Mouse (Mus musculus): ENCODE results near the gene Ift74. TPM values are rescaled to one million over a fixed set of nuclear protein-coding genes. Genes with fewer than 3 reads are reported as not detected.
"Not testable (repeated sequence)": the region's sequence is repeated elsewhere in the genome, so short reads cannot be mapped to it uniquely, and the experiment has no call there.

The Ift74 gene
- polyA plus RNA-seq, 1 experiment from 2014 or later: 26.2 TPM

DNA sequence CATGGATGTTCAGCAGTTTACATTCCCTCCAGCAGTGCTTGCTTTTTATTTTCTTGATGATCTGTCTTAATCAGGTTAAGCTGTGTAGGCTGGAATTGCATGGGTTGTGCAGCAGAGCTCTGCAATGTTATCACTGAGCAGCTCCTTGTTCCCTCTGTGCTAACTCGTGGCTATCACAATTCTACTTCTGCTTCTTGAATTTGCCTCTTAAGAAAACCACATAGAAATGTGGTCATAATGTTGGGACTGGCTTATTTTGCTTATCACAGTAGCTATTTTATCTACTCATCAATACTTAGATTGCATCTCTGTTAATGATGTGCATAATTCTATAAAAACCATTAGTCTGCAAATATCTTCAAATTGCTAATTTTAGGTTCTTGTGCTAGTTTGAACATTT lies 67.7 kb downstream of the Ift74 start:
- no peak overlapping the region for H3K4me2 ChIP-seq (ENCODE audit: low read length)
- no peaks in the 10 kb centered on the region for H3K4me1 ChIP-seq (replicated peaks; ENCODE audit: control insufficient read depth, insufficient read depth, low read length)
- no peak overlapping the region for H3K4me3 ChIP-seq (replicated peaks; ENCODE audit: low read length)
- H3K27ac ChIP-seq (ENCODE audit: low read length): no peak overlapping the region
- H3K27me3 ChIP-seq (replicated peaks; ENCODE audit: control insufficient read depth, insufficient read depth, low read length): no peaks in the 10 kb centered on the region
- peaks cover 7% of the 10 kb centered on the region; the same call in 1 of the 2 replicates for H3K36me3 ChIP-seq (ENCODE audit: control insufficient read depth, insufficient read depth)
- no peak overlapping the region for H3K9ac ChIP-seq (replicated peaks; ENCODE audit: low read depth, low read length)
- no peak for ATAC-seq
- H3K9me3 ChIP-seq (ENCODE audit: control insufficient read depth, low read length): no peaks in the 10 kb centered on the region
- WGBS: 58% methylated on average over 1 of the region's 1 CpGs

DNA sequence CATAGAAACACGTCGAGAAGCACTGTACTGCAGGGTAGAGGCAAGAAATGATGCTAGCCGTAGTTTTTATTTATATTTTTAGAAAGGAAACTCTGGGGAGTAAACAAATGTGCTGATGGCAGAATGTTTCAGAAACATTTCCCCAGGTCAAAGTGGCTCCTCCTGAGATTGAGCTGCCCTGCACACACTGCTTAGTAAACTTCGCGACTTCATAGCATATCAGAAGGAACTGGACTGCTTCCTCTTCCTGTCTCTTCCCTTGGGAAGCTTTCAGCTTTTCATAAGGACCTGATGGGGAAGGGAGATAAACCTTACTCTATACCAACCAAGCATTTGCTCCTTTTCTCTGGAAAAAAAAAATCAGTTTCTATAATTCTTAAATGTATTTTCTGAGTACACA lies 69.0 kb downstream of the Ift74 start:
- Histone ChIP-seq H3K4me3 (replicated peaks; ENCODE audit: low read length) (no peak overlapping the region), H3K4me1 (replicated peaks; ENCODE audit: control insufficient read depth, insufficient read depth, low read length) (no peaks in the 10 kb centered on the region), H3K27ac (ENCODE audit: low read length) (no peak overlapping the region), H3K9ac (replicated peaks; ENCODE audit: low read depth, low read length) (no peak overlapping the region), H3K36me3 (ENCODE audit: control insufficient read depth, insufficient read depth) (peaks cover 10% of the 10 kb centered on the region), H3K4me2 (ENCODE audit: low read length) (no peak overlapping the region), H3K27me3 (replicated peaks; ENCODE audit: control insufficient read depth, insufficient read depth, low read length) (no peaks in the 10 kb centered on the region), H3K9me3 (ENCODE audit: control insufficient read depth, low read length) (no peaks in the 10 kb centered on the region)
- no peak for ATAC-seq
- WGBS: 90% methylated on average over 5 of the region's 5 CpGs

DNA sequence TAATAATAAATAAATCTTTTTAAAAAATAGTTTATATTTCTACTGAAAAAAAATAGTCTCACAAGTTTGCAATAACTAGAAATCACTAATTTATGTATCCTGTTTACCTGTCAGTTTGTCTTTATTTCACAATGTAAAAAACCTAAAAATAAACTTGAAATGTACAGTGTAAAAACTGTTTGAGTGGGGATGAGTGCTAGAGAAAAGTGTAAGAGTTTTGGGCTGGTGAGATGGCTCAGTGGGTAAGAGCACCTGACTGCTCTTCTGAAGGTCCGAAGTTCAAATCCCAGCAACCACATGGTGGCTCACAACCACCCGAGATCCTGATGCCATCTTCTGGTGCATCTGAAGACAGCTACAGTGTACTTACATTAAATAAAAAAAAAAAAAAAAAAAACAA lies 75.5 kb downstream of the Ift74 start:
- H3K4me1 ChIP-seq (replicated peaks; ENCODE audit: control insufficient read depth, insufficient read depth, low read length); H3K4me2 ChIP-seq (ENCODE audit: low read length); H3K27ac ChIP-seq (ENCODE audit: low read length); H3K9me3 ChIP-seq (ENCODE audit: control insufficient read depth, low read length); H3K27me3 ChIP-seq (replicated peaks; ENCODE audit: control insufficient read depth, insufficient read depth, low read length); H3K9ac ChIP-seq (replicated peaks; ENCODE audit: low read depth, low read length); H3K4me3 ChIP-seq (replicated peaks; ENCODE audit: low read length); ATAC-seq; H3K36me3 ChIP-seq (ENCODE audit: control insufficient read depth, insufficient read depth): not testable (repeated sequence)
- 100% methylated on average over 1 of the region's 2 CpGs for WGBS

DNA sequence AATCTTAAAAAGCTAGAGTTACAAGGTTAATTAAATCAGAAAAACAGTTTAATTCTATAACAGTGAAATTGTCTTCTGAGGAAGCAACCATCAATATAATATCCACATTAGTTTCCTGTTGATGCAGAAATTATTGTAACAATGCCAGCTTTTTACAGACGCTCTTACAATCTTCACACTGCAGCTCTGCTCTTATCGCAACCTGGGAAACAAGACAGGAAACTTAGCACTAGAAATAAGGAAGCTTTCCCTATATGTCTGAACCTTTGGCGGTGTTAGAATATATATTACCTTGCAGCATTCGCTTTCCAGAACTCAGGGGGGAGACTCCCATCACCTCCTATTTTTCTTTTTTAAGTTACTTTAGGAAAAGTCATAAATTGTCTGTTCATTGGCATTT lies 76.8 kb downstream of the Ift74 start:
- 91% methylated on average over 4 of the region's 4 CpGs for WGBS
- no peak overlapping the region for H3K4me3 ChIP-seq (replicated peaks; ENCODE audit: low read length)
- peaks cover 6% of the 10 kb centered on the region; the same call in 1 of the 2 replicates for H3K36me3 ChIP-seq (ENCODE audit: control insufficient read depth, insufficient read depth)
- H3K27me3 ChIP-seq (replicated peaks; ENCODE audit: control insufficient read depth, insufficient read depth, low read length): no peaks in the 10 kb centered on the region
- ATAC-seq: no peak
- no peak overlapping the region for H3K4me2 ChIP-seq (ENCODE audit: low read length)
- no peak overlapping the region for H3K9ac ChIP-seq (replicated peaks; ENCODE audit: low read depth, low read length)
- no peak overlapping the region for H3K27ac ChIP-seq (ENCODE audit: low read length)
- no peaks in the 10 kb centered on the region for H3K9me3 ChIP-seq (ENCODE audit: control insufficient read depth, low read length)
- H3K4me1 ChIP-seq (replicated peaks; ENCODE audit: control insufficient read depth, insufficient read depth, low read length): no peaks in the 10 kb centered on the region

DNA sequence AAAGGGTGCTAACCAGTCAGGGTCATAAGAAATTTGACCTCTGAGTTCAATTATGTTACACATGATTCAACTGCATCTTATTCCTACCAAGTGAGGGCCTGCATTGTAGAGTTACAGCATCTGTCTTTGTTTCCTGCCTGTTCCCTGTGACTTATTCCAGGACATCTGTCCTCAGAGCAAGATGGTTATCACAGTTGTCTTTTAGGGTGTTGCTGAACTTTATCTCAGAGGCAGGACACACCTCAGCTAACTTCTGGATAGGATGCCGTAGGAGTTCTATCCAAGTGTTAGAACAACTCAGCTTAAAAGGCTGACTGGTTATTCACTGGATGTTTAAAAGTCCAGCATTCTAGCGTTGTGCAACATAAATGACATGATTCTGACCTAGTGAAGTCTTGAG lies 77.9 kb downstream of the Ift74 start:
- ATAC-seq: no peak
- no peaks in the 10 kb centered on the region for H3K27me3 ChIP-seq (replicated peaks; ENCODE audit: control insufficient read depth, insufficient read depth, low read length)
- no peak overlapping the region for H3K9ac ChIP-seq (replicated peaks; ENCODE audit: low read depth, low read length)
- H3K4me1 ChIP-seq (replicated peaks; ENCODE audit: control insufficient read depth, insufficient read depth, low read length): no peaks in the 10 kb centered on the region
- H3K4me2 ChIP-seq (ENCODE audit: low read length): no peak overlapping the region
- H3K4me3 ChIP-seq (replicated peaks; ENCODE audit: low read length): no peak overlapping the region
- no peak overlapping the region for H3K27ac ChIP-seq (ENCODE audit: low read length)
- WGBS: 90% methylated on average over 2 of the region's 2 CpGs
- H3K36me3 ChIP-seq (ENCODE audit: control insufficient read depth, insufficient read depth): peaks cover 6% of the 10 kb centered on the region; the same call in 1 of the 2 replicates
- H3K9me3 ChIP-seq (ENCODE audit: control insufficient read depth, low read length): no peaks in the 10 kb centered on the region

DNA sequence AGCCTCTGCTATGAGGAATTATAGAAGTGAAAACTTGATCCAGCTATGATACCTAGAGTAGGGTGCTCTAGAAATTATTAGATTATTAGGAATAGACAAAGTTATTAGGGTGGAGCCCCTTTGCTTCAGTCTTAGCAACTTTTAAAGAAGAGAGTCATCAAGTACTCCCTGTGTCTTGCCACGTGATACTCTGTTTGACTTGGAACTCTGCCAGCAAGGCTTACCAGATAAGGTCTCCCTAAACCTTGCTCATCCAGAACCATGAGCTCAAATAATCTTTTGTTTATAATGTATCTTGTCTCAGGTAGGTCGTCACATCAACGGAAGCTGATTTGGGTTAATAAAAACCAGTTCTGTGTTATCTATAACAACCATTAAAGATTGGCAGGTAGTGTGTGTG lies 82.1 kb downstream of the Ift74 start:
- no peaks in the 10 kb centered on the region for H3K4me1 ChIP-seq (replicated peaks; ENCODE audit: control insufficient read depth, insufficient read depth, low read length)
- H3K4me2 ChIP-seq (ENCODE audit: low read length): no peak overlapping the region
- H3K27ac ChIP-seq (ENCODE audit: low read length): no peak overlapping the region
- no peak overlapping the region for H3K4me3 ChIP-seq (replicated peaks; ENCODE audit: low read length)
- H3K36me3 ChIP-seq (ENCODE audit: control insufficient read depth, insufficient read depth): no peaks in the 10 kb centered on the region
- no peaks in the 10 kb centered on the region for H3K27me3 ChIP-seq (replicated peaks; ENCODE audit: control insufficient read depth, insufficient read depth, low read length)
- WGBS: 89% methylated on average over 3 of the region's 3 CpGs
- ATAC-seq: no peak
- H3K9ac ChIP-seq (replicated peaks; ENCODE audit: low read depth, low read length): no peak overlapping the region
- H3K9me3 ChIP-seq (ENCODE audit: control insufficient read depth, low read length): no peaks in the 10 kb centered on the region

DNA sequence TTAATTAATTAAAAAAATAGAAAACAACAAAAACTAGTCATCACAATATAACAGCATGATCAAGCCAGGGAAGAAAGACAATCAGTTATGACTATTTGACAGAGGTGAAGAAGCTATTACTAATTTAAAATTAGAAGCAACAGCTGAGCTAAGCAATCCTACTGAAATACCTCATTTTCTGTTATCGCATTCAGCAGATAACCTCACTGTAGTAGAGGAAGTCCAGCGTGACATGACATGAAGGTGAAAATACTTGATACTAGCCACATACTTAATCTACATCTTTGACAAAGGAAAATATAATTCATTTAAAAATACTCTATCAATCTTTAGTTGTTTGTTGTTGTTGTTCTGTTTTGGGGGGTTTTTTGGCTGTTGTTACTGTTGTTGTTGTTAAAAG lies 96.7 kb downstream of the Ift74 start:
- H3K27ac ChIP-seq (ENCODE audit: low read length): no peak overlapping the region
- 98% methylated on average over 2 of the region's 2 CpGs for WGBS
- no peak for ATAC-seq

DNA sequence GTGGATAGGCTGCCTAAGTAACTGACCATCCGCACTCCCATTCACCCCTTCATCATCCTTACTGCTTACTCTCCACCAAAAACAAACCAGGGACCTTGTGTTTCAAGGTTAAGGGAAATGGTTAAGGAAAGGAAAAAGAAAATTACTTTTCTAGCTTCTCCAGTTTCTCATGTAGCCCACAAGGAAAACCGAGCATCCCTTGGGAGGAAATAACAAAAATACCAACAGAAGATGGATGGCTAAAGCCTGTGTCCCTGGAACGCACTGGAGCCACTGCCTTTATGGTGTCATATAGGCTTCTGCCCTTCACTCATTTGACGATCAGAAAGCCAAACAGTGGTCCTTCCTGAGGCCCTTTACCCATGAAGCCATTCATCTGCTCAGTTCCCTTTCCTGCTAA lies 97.1 kb downstream of the Ift74 start:
- Histone ChIP-seq H3K4me2 (ENCODE audit: low read length) (no peak overlapping the region), H3K4me1 (replicated peaks; ENCODE audit: control insufficient read depth, insufficient read depth, low read length) (peaks cover 4% of the 10 kb centered on the region; the same call in 1 of the 2 replicates), H3K9me3 (ENCODE audit: control insufficient read depth, low read length) (no peaks in the 10 kb centered on the region), H3K4me3 (replicated peaks; ENCODE audit: low read length) (no peak overlapping the region), H3K27me3 (replicated peaks; ENCODE audit: control insufficient read depth, insufficient read depth, low read length) (no peaks in the 10 kb centered on the region), H3K27ac (ENCODE audit: low read length) (no peak overlapping the region), H3K9ac (replicated peaks; ENCODE audit: low read depth, low read length) (no peak overlapping the region), H3K36me3 (ENCODE audit: control insufficient read depth, insufficient read depth) (no peaks in the 10 kb centered on the region)
- 91% methylated on average over 4 of the region's 4 CpGs for WGBS
- no peak for ATAC-seq

More for the DNA sequence above, 96.7 kb downstream of the Ift74 start:
- H3K4me3 ChIP-seq (replicated peaks; ENCODE audit: low read length): no peak overlapping the region
- H3K4me2 ChIP-seq (ENCODE audit: low read length): no peak overlapping the region
- H3K36me3 ChIP-seq (ENCODE audit: control insufficient read depth, insufficient read depth): no peaks in the 10 kb centered on the region
- no peaks in the 10 kb centered on the region for H3K27me3 ChIP-seq (replicated peaks; ENCODE audit: control insufficient read depth, insufficient read depth, low read length)
- peaks cover 4% of the 10 kb centered on the region; the same call in 1 of the 2 replicates for H3K4me1 ChIP-seq (replicated peaks; ENCODE audit: control insufficient read depth, insufficient read depth, low read length)
- no peaks in the 10 kb centered on the region for H3K9me3 ChIP-seq (ENCODE audit: control insufficient read depth, low read length)
- H3K9ac ChIP-seq (replicated peaks; ENCODE audit: low read depth, low read length): no peak overlapping the region

DNA sequence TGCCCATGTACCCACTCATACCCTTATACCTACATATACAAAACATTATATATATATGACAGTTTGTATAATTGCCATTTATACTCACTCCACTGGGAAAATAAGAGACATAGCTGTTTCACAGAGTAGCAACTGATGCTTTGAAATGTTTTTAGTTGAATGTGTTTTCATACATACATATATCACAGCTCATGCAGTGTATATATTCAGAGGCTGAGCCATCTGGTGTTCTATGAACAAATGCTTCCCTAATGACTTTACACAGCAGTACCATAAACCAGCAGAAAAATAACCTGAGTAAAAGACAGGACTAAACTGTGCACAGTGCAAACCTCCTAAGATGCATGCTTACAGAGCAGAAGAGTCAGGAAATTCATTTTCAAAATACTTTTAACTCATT lies 99.5 kb downstream of the Ift74 start:
- H3K9ac ChIP-seq (replicated peaks; ENCODE audit: low read depth, low read length): no peak overlapping the region
- H3K36me3 ChIP-seq (ENCODE audit: control insufficient read depth, insufficient read depth): no peaks in the 10 kb centered on the region
- H3K4me3 ChIP-seq (replicated peaks; ENCODE audit: low read length): no peak overlapping the region
- no peaks in the 10 kb centered on the region for H3K9me3 ChIP-seq (ENCODE audit: control insufficient read depth, low read length)
- no peak overlapping the region for H3K27ac ChIP-seq (ENCODE audit: low read length)
- H3K4me1 ChIP-seq (replicated peaks; ENCODE audit: control insufficient read depth, insufficient read depth, low read length): peaks cover 4% of the 10 kb centered on the region; the same call in 1 of the 2 replicates
- no peaks in the 10 kb centered on the region for H3K27me3 ChIP-seq (replicated peaks; ENCODE audit: control insufficient read depth, insufficient read depth, low read length)
- ATAC-seq: 0 out of 2 replicates have a peak, but pooled peaks have one; percentile 28
- H3K4me2 ChIP-seq (ENCODE audit: low read length): no peak overlapping the region

DNA sequence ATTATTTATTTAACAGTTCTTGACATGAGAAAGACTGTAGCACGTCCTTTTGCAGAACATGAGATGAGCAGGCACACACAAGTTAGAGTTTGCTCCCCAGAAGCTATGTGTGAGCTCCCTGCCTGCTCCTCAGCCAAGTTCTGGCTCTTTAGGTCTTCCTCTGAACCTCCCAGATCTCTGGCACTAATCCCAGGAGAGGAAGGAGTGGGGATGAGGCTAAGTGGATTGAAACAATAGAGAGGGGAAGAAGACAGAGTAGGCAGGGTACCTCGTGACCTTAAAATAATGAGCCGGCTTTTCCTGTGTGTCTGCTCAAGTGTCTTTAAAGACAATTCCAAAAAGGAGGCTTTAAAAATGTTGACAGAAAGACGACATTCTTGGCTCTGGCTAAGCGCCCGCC lies 100.9 kb downstream of the Ift74 start:
- Histone ChIP-seq H3K4me1 (replicated peaks; ENCODE audit: control insufficient read depth, insufficient read depth, low read length) (peaks cover 4% of the 10 kb centered on the region; the same call in 1 of the 2 replicates), H3K36me3 (ENCODE audit: control insufficient read depth, insufficient read depth) (no peaks in the 10 kb centered on the region), H3K4me2 (ENCODE audit: low read length) (no peak overlapping the region), H3K27me3 (replicated peaks; ENCODE audit: control insufficient read depth, insufficient read depth, low read length) (no peaks in the 10 kb centered on the region), H3K27ac (ENCODE audit: low read length) (no peak overlapping the region), H3K9me3 (ENCODE audit: control insufficient read depth, low read length) (no peaks in the 10 kb centered on the region), H3K4me3 (replicated peaks; ENCODE audit: low read length) (no peak overlapping the region), H3K9ac (replicated peaks; ENCODE audit: low read depth, low read length) (no peak overlapping the region)
- WGBS: 35% methylated on average over 6 of the region's 6 CpGs
- no peak for ATAC-seq

All from forebrain, embryonic 16.5 days (tissue).